Mouse (Mus musculus) embryo, embryonic 10.5 days (tissue): Measurements from ENCODE around the gene Epb41l1.
A peak's percentile ranks its signal among the peaks of the same experiment; 100 is the strongest.

Experiments used
- DNase-seq: peaks from one replicate; pipeline ENCODE4 v3.0.0-alpha.2; 2015; ENCODE audit warnings: low spot score

The Epb41l1 gene

GRCm38 (mm10) chr2:156460470-156460869 lies 39.8 kb downstream of the Epb41l1 start:
- DNase-seq, result peak; percentile 32

GRCm38 (mm10) chr2:156462154-156463029 lies 41.7 kb downstream of the Epb41l1 start:
- DNase-seq, result no peak

- no peak for DNase-seq
Measured at GRCm38 (mm10) chr2:156464416-156464815, 43.7 kb downstream of the Epb41l1 start.

- no peak for DNase-seq
Measured at GRCm38 (mm10) chr2:156467538-156467937, 46.8 kb downstream of the Epb41l1 start.

- no peak for DNase-seq
Measured at GRCm38 (mm10) chr2:156468890-156469289, 48.2 kb downstream of the Epb41l1 start.

DNA sequence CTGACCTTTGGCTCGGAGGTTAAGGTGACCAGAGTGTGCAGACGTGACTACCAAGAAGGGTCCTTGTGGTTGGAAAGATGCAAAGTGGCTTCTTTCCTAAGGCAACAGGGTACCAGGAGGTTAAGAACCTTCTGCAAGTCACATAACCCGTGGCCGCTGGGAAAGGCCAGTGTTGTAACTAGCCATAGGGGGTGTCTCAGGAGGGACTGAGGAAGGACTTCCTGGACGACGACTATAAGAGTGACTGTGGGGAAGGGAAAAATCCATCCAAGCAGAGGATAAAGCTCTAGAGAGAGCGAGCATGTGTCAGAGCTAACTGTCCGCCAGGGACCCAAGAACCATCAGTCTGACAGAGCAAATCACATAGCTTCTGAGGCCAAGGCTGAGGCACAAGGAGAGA lies 48.8 kb downstream of the Epb41l1 start:
- DNase-seq, result no peak

GRCm38 (mm10) chr2:156470938-156471337 lies 50.2 kb downstream of the Epb41l1 start:
- no peak for DNase-seq

DNA sequence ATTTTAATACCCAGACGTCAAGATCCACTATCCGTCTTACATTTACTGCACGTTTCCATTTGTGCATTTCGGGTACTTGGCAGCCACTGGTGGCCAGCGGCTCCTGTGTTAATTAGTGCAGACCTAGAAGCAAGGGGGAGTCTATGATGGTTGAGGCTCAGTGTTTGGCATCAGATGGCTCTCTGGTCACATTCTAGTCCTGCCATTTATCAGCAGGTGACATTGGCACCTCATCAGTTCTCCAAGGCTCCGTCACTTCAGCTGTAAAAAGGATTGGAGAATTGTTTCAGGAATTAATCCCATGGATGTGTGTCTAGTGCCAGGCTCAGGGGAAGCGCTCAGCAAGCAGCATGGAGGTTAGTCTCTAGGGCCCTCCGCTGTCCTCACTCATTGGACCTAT lies 51.6 kb downstream of the Epb41l1 start:
- no peak for DNase-seq

- DNase-seq, result no peak
Measured at GRCm38 (mm10) chr2:156473696-156474095, 53.0 kb downstream of the Epb41l1 start.

GRCm38 (mm10) chr2:156474111-156474510 lies 53.4 kb downstream of the Epb41l1 start:
- DNase-seq, result no peak

GRCm38 (mm10) chr2:156474891-156475284 lies 54.2 kb downstream of the Epb41l1 start:
- DNase-seq, result no peak

DNA sequence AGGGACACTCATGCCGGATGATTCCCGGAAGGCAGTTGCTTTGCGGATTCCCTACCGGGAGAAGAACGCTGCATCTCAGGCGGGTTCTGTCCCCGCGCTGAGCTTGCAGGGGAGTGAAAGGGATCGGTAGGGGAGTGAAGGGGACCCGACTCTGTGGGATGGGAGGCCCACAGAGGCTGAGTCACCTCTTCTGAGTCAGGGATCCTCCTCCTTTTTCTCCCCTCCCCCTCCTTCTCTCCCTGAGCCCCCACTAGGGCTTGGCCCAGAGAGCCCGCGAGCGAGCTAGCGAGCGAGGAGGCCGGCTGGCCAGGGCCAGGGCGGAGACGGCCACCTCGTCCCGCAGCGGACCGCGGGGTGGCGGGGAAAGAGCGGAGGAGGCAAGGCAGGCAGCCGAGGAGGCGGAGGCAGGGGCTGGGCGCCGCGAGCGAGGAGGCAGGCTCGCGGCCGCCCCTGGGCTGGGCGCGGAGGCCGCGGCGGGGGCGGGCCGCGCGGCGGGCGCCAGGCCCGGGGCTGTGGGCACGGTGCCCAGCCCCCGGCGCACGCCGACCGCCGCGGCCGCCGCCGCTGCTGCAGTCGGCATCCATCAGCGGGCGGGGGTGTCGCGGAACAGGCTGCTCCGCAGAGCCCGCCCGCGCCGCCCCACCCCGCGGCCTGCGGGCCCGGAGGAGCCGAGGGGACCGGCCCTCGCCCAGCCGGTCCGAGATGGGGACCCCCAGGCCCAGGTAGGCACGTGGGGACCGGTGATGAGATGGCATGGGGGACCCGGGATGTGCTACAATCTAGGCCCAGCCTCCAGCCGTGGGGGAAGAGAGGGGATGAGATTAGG lies 54.8 kb downstream of the Epb41l1 start:
- peak; percentile 84 for DNase-seq

GRCm38 (mm10) chr2:156476111-156476747 lies 55.5 kb downstream of the Epb41l1 start:
- DNase-seq, result peak; percentile 29

DNA sequence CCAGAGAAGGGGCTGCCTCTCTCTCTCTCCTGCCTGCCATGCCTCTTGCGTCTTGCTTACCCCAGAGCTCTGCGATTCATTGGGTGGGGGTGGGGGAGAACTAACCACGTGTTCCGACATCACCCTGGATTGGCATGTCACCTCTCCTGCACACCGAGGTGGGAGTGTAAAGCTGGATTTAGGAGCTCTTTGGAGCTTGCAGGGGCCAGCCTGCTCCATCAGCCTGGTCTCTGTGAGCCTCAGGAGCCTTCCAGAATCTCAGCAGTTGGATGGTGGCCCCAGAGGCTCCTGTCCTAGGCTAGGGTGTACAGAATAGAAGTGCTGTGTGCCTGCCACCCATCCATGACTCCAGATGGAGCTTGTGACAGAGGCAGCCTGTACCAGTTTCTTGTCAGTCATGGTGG lies 56.0 kb downstream of the Epb41l1 start:
- no peak for DNase-seq

DNA sequence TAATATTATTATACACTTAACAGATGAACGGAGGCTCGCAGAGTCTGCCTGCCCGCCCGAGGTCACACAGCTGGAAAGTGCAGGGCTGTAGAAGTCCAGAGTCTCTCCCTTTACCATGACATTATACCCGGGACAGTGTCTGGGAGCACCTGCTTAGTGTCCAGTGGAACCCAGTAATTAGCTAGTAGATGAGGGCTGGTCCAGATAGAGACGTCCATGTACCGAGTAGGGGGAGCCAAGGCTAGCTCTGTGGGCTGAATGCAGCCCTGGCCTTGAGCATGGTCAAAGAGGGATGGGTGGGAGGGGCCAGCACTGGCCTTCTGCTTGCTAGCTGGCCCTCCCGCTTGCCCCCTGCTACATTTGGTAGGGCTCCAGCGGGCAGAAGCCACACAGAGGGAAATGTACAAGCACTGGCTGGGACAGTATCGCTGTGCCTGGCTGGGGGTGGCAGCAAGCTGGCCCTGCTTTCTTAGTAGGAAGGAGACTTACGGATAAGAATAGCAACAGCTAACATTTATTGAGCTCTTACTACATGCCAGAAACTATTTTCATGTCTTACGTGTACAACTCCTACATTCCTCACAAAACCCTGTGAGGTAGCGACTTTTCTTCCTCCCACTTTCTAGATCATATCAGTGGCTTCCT lies 57.5 kb downstream of the Epb41l1 start:
- DNase-seq, result no peak

DNA sequence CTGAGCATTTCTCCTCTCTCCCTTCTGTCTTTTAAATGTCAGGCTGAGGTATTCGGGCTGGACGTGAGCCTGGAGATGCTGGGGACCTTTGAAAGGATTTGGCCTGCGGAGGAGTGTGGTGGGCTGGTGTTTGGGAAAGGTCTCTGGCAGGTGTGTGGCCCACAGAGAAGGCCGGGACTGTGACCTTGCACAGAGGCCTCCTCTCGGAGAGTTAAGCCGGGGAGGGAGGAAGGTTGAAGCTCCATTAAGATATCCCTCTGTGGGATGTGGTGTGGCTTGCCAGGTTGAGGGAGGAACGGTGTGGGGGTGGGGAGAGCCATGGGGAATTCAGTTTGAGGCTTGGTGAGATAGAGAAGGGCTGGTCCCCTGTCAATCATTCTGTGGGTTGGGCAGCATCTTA lies 59.1 kb downstream of the Epb41l1 start:
- no peak for DNase-seq

DNA sequence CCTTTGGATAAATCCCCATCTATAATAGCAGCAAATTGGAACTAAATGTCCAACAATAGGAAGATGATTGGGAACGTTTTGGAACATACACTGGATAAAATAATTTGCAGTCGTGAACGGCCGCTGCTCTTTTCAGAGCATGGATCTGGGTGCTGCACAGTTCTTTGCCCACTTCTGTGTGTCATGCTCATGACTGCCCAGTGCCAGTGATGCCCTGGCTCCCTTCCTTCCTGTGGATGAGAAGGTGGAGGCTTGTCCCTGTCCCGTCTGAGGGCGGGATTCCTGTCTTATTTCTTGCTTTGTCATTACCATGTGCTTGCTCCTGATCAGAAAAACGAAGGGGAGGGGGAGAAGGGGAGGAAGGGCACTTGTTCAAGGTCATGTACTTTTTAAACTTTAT lies 59.6 kb downstream of the Epb41l1 start:
- no peak for DNase-seq

GRCm38 (mm10) chr2:156482299-156482698 lies 61.6 kb downstream of the Epb41l1 start:
- peak; percentile 69 for DNase-seq

- DNase-seq, result no peak
Measured at GRCm38 (mm10) chr2:156482764-156483163, 62.1 kb downstream of the Epb41l1 start.

DNA sequence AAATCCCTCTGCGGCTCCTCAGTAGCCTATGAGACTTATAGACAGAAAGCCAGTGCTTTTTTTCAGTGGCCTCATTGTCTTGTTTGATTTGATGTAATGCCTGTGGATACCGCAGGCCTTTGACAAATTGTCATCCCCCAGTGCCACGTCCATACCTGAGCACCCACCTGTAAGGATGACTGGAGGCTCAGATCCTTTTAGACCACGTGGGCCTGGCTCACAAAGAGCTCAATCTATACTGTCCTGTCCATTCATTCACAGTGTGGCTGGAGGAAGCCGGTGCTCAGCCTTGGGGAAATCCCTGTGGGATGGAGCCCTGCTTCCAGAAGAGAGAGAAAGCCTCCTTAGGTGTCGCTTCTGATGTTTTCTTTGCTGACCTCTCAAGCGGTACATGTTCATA lies 62.5 kb downstream of the Epb41l1 start:
- DNase-seq, result no peak

- no peak for DNase-seq
Measured at GRCm38 (mm10) chr2:156486086-156486751, 65.5 kb downstream of the Epb41l1 start.
